Mouse (Mus musculus) right cerebral cortex, adult 2 months (tissue): ENCODE data around the gene She.
"Not testable (repeated sequence)": the region's sequence is repeated elsewhere in the genome, so short reads cannot be mapped to it uniquely, and the experiment has no call there.

Experiments
- DNase-seq, 2 experiments: peaks; one replicate each; pipeline ENCODE4 v3.0.0; 2021 to 2022; ENCODE audit warnings: low spot score in 2 of 2

Gene She

GRCm38 (mm10) chr3:89863276-89863675, 32.1 kb downstream of the She start:
- DNase-seq = not testable (repeated sequence)

- no peak for DNase-seq
These were observed 32.7 kb downstream of the She start for GRCm38 (mm10) chr3:89863716-89864509.

DNA sequence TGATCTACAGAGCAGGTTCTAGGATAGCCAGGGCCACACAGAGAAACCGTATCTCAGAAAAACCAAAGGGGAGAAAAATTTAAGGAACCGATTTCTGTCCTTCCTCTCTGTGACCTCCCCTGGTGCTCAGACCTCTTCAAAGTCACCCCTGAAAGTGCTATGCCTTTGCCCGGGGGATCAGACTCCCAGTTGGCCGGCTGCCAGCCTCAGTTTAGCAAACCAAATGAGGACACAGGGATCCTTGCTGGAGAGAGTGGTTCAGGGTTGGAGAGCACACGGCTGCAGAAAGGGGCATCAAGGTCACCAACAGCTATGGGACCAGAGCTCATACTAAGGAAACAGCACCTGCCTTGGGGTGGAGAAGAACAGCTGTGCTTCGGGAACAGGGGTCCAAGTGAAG, 33.9 kb downstream of the She start:
- no peak for DNase-seq

- DNase-seq = no peak
These were observed 34.6 kb downstream of the She start for GRCm38 (mm10) chr3:89865764-89866163.

DNA sequence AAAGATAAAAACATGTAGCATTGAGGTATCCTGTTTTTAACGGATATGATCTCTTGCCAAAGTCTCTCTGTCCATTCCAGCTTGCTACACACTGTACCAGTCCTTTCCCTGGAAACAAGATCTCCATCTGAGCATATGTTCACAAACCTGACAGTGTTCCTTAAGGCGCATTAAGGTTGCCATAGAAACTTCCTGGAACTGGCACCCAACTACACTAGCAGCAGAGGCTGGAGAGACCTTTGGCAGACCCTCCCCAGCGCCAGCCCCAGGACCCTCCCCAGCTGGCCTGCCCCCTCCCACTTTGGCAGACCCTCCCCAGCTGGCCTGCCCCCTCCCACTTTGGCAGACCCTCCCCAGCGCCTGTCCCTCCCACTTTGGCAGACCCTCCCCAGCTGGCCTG, 36.5 kb downstream of the She start:
- DNase-seq = no peak

DNA sequence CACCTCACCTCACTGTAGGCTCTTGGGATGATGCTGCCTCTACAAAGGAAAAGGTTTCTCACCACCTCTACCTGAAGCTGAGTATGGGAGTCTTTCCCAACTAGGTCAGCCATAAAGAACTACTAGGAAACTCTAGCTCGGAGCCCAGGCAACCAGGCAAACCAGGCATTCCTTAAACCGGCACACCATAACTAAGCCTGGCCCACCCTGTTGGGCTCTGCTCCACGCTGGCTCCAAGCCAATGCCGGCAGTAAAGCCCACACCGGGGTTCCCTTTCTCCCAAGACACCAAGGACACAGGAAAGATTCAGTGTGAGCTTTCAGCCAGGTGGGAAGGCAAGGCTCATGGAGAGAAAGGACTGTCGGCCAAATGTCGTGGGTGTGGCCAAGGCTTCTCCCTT, 37.2 kb downstream of the She start:
- no peak for DNase-seq

GRCm38 (mm10) chr3:89868956-89869355, 37.8 kb downstream of the She start:
- no peak for DNase-seq

- no peak for DNase-seq
These were observed 38.4 kb downstream of the She start for GRCm38 (mm10) chr3:89869556-89869955.

DNA sequence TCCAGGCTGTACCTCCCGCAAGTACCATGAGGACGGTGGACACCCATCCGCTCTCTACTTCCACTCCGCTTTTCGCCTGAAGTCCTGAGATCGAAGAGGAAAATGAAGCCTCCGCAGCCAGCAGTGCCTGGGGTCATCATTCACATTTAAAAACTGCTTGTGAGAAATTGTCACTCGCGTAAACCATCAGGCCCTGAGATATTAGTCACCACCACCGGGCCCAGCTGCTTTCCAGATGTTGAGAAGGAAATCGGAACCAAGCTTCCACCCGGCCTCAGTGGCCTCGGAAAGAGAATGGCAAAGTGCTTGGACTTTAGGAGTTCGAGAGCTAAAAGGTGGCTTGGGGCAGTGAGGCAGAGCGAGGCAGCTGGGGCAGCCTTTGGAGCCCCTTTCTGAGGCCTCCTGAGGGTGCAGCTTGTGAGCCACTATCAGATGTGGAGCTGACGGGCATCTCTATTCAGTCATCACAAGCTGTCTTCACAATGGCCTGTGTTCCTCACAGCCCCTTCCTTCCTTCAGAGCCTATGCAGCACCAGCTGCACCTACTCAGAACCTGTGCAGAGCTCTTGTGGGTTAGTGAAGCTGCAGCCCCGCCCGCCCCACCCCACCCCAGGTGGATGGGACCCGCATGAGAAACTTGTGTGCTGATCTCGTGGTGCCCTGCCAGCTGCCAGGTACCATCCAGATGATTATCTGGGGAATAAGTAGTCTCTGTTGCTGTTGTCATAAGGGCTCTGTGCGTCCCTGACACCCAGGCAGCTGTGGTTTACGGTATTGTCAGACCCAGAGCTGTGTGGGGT, 39.5 kb downstream of the She start:
- no peak for DNase-seq

GRCm38 (mm10) chr3:89871339-89871914, 40.3 kb downstream of the She start:
- DNase-seq = no peak

- no peak for DNase-seq
These were observed 41.0 kb downstream of the She start for GRCm38 (mm10) chr3:89872209-89872608.

DNA sequence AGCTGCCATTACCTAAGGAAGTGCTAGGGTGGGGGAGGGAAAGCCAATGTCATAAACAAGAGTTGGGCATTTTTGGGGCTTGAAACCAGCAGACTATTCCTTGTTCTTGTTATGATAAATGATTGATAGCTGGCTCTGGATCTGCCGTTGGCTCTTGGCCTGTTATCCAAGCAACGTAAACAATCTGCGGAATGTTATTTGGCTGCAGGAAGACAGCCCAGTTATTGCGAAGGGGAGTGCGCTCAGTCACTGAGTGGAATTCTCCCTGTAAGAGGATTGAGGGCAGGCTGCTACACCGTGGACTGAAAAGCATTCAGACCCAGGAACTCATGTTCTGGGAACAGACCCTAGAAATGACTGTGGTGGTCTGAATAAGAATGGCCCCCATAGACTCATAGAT, 41.5 kb downstream of the She start:
- no peak for DNase-seq

DNA sequence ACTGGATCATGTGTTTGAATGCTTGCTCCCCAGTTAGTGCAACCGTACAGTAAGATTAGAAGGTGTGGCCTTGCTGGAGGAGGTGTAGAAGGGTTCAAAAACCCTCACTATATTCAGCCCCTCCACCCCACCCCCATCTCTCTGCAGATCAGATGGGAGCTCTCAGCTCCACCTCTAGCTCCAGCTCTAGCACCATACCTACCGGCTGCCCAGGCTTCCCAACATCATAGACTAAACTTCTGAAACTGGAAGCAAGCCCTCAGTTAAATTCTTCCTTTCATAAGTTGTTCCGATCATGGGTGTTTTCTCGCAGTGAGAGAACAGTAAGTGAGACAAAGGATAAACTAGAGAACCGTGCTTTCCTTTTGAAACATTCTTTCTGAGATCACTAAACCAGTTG, 42.9 kb downstream of the She start:
- DNase-seq = no peak

DNA sequence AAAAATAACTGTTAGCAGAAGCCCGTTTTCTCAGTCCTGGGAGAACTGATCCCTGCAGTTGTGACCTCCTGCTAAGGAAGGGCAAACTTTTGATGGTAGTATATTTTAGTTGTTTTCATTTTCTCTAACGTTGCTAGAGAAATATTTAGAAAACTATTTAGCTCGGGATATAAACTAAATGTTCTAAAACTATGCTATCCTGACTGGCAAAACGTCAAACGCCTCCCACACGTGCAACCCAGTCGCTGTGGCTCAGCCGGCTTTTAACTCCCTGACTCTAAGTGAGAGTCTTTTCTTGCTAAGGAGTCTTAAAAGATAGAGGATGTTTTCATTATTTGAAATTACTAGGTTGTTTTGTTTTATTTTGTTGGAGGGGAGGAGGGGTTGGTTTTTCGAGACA, 43.9 kb downstream of the She start:
- peak; percentile 39 to 46 for DNase-seq

- no peak for DNase-seq
These were observed 44.6 kb downstream of the She start for GRCm38 (mm10) chr3:89875781-89876180.

DNA sequence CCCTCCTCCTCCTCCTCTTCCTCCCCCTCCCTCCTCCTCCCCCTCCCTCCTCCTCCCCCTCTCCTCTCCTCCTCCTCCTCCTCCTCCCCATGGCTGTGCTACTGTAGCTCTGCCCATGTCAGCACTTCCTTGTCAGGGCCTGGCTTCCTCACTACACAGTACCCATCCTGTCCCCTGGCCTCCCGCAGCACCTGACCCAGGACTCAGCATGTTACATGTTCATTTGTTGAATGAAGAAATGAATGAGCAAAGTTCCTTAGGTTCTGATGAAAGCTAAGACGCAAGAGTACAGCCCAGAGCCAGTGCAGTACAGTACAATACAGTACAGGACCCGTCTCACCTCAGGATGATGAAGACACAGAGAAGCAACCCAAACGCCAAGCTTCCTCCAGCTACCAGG, 45.3 kb downstream of the She start:
- no peak for DNase-seq

- no peak for DNase-seq
These were observed 46.0 kb downstream of the She start for GRCm38 (mm10) chr3:89877129-89877528.

- DNase-seq = no peak
These were observed 47.3 kb downstream of the She start for GRCm38 (mm10) chr3:89878456-89878855.

DNA sequence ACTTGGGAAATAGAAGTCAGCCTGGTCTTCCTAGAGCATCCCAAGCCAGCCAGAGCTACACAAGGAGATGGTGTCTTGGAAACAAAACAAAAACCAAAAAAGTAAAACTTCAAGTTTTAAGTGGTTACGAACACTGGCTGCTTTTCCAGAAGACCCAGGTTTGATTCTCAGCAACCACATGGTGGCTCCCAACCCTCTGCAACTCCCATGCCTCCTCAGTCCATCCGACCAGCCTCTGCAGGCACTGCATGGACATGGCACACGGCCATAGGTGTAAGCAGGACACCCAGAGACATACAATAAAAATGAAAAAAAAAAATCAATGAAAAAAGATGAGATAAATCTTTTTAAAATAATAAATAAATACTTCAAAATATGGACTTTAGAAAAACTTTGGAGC, 48.2 kb downstream of the She start:
- no peak for DNase-seq

DNA sequence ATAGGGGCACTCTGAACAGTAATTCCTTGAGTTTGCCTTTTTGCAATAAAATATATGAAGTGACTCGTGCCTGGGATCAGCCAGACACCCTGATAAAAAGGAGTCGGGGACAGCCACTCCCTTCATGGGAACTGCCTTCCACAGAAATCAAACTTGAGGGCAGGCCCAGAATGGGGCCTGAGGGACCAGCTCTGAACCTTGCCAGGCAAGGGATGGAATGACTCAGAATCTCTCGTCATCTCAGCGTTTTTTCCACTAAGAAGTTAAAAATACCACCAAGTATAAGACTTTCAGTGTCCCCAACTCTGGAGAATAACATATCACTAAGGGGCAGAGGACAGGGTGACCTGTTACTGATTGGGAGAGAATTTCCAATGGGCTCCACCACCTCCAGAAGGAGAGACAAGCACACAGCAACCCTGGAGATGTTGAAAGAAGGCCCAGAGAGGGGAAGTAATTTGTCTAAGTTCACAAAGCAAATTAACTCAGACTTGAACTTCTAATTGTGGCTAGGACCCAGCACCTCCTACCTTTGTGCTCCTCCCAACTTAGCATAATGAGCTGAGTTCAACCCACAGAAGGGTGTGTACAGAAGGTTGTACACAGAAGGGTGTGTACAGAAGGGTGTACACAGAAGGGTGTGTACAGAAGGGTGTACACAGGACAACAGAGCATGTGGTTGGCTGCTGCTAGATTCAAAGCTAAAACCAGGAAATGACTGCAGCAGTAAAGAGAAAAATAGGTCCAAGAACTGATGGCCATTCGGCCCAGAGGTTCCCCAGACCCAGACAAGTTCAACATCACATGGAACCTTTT, 49.1 kb downstream of the She start:
- no peak for DNase-seq

DNA sequence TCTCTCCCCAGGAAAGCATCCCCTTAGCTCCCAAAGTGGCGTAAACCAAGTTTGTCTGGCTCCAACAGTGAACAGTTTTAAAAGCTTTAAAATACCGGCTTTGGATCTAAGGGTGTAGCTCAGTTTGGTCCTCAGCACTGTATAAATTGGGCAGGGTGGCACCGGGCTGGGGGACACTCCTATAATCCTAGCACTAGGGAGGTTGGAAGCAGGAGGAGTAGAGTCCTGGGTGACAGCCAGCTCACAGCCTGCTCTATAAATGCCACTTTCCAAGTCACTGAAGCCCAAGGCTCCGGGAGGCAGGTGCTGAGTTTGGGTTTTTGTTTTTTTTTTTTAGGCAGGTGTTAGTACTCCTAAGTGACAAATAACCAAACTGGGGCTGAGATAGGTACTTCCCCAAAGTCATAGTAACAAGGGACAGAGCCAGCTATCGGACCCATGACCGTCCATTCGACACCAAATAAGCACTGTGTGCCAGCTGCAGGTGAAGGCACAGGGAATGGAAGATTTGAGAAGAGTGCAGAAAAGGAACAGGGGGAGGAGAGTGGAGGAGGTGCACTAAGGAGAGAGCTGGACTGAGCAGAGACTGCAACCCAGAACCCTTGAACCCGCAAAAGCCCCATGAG, 51.5 kb downstream of the She start:
- no peak for DNase-seq
